Mouse (Mus musculus) stomach, postnatal 0 days (tissue): Measurements from ENCODE around the gene Nap1l5. TPM values are rescaled to one million over a fixed set of nuclear protein-coding genes. Genes with fewer than 3 reads are reported as not detected.

Experiments
- ATAC-seq: fragments of 200-750 bp; cut with Nextera tagmentation; 2 replicates; pipeline ENCODE4 v1.8.0; 2017; ENCODE audit not compliant: low FRiP score, low TSS enrichment
- DNase-seq: peaks from one replicate; pipeline ENCODE4 v3.0.0-alpha.2; 2016; ENCODE audit warnings: low spot score
- H3K27ac ChIP-seq: fragments of 300-500 bp; sonication (generic); replicated peaks from 2 replicates; pipeline ENCODE4 v1.5.1; 2014; ENCODE audit warnings: mild to moderate bottlenecking, control low read depth
- H3K27me3 ChIP-seq: fragments of 300-500 bp; sonication (generic); 2 replicates; pipeline ENCODE4 v1.6.1; 2014; ENCODE audit warnings: low read length; ENCODE audit not compliant: control insufficient read depth, insufficient read depth
- H3K36me3 ChIP-seq: fragments of 300-500 bp; sonication (generic); 2 replicates; pipeline ENCODE4 v1.6.1; 2014; ENCODE audit warnings: low read length, mixed read lengths; ENCODE audit not compliant: control insufficient read depth, insufficient read depth
- H3K4me1 ChIP-seq: fragments of 300-500 bp; sonication (generic); replicated peaks from 2 replicates; pipeline ENCODE4 v1.6.1; 2014; ENCODE audit warnings: antibody characterized with exemption; ENCODE audit not compliant: control insufficient read depth, insufficient read depth
- H3K4me2 ChIP-seq: fragments of 300-500 bp; sonication (generic); replicated peaks from 2 replicates; pipeline ENCODE4 v1.6.1; 2014; ENCODE audit warnings: low read depth, mild to moderate bottlenecking, control low read depth, moderate library complexity
- H3K4me3 ChIP-seq: fragments of 300-500 bp; sonication (generic); 2 replicates; pipeline ENCODE4 v1.5.1; 2014; ENCODE audit warnings: low read depth, low read length, control low read depth
- H3K9ac ChIP-seq: fragments of 300-500 bp; sonication (generic); 2 replicates; pipeline ENCODE4 v1.6.1; 2014; ENCODE audit warnings: mild to moderate bottlenecking, low read length, control low read depth, mixed read lengths
- H3K9me3 ChIP-seq: fragments of 300-500 bp; sonication (generic); 2 replicates; pipeline ENCODE4 v1.6.1; 2016; ENCODE audit warnings: low read length; ENCODE audit not compliant: control insufficient read depth
- CTCF ChIP-seq: IDR thresholded peaks from 2 replicates; pipeline ENCODE4 v1.5.1; 2016; ENCODE audit warnings: antibody characterized with exemption, low read depth, mild to moderate bottlenecking, moderate library complexity
- EP300 ChIP-seq: optimal IDR thresholded peaks from 2 replicates; pipeline ENCODE3; 2016; ENCODE audit warnings: antibody characterized with exemption
- WGBS: fragments of 180-500 bp; shearing (Covaris S2); extraction: QIAGEN DNeasy Blood & Tissue Kit; methylation state at CpG from one replicate; pipeline ENCODE4 v1.1.7; 2014; 5-methylcytosine and 5-hydroxymethylcytosine counted together
- polyA plus RNA-seq: library from polyadenylated mRNA; unstranded; fragments of >200 nt; fragmentation: Nextera tagmentation; extraction: Ambion mirVana; gene quantifications from 2 replicates; pipeline ENCODE4 v1.2.1, GENCODE M21; 2015

Gene Nap1l5
- polyA plus RNA-seq, 1 experiment from 2014 or later: 7.5 TPM

GRCm38 (mm10) chr6:58929911-58930431, 23.1 kb upstream of the Nap1l5 start:
- H3K4me3 ChIP-seq: no peak overlapping the region
- no peaks in the 10 kb centered on the region for H3K9me3 ChIP-seq
- WGBS: 75% methylated on average over 9 of the region's 9 CpGs
- H3K9ac ChIP-seq: no peak overlapping the region
- no peaks in the 10 kb centered on the region for H3K36me3 ChIP-seq
- H3K4me1 ChIP-seq: no peaks in the 10 kb centered on the region
- no peak for TF ChIP-seq EP300
- no peak for TF ChIP-seq CTCF
- H3K27ac ChIP-seq: no peak overlapping the region
- H3K4me2 ChIP-seq: no peak overlapping the region
- no peak for ATAC-seq
- no peak for DNase-seq
- no peaks in the 10 kb centered on the region for H3K27me3 ChIP-seq

- 71% methylated on average over 2 of the region's 2 CpGs for WGBS
- no peak for DNase-seq
- no peak overlapping the region for H3K9ac ChIP-seq
These were observed 21.0 kb upstream of the Nap1l5 start for GRCm38 (mm10) chr6:58927881-58928280.

GRCm38 (mm10) chr6:58922511-58922910, 15.6 kb upstream of the Nap1l5 start:
- H3K4me1 ChIP-seq: no peaks in the 10 kb centered on the region
- no peaks in the 10 kb centered on the region for H3K9me3 ChIP-seq
- no peak overlapping the region for H3K4me2 ChIP-seq
- no peak overlapping the region for H3K4me3 ChIP-seq
- TF ChIP-seq EP300 (no peak), CTCF (no peak)
- H3K36me3 ChIP-seq: peaks cover 4% of the 10 kb centered on the region; the same call in 1 of the 2 replicates
- WGBS: 68% methylated on average over 5 of the region's 5 CpGs
- DNase-seq (no peak), ATAC-seq (no peak)
- no peak overlapping the region for H3K9ac ChIP-seq
- H3K27me3 ChIP-seq: no peaks in the 10 kb centered on the region
- H3K27ac ChIP-seq: no peak overlapping the region

More at GRCm38 (mm10) chr6:58927881-58928280, 21.0 kb upstream of the Nap1l5 start:
- Histone ChIP-seq H3K36me3 (no peaks in the 10 kb centered on the region), H3K4me1 (no peaks in the 10 kb centered on the region), H3K9me3 (no peaks in the 10 kb centered on the region), H3K4me2 (no peak overlapping the region), H3K27ac (no peak overlapping the region), H3K27me3 (no peaks in the 10 kb centered on the region), H3K4me3 (no peak overlapping the region)
- TF ChIP-seq CTCF (no peak), EP300 (no peak)
- no peak for ATAC-seq

GRCm38 (mm10) chr6:58921623-58922022, 14.7 kb upstream of the Nap1l5 start:
- 41% methylated on average over 3 of the region's 3 CpGs for WGBS
- DNase-seq (no peak), ATAC-seq (no peak)

GRCm38 (mm10) chr6:58920735-58921134, 13.9 kb upstream of the Nap1l5 start:
- TF ChIP-seq CTCF (no peak), EP300 (no peak)
- Histone ChIP-seq H3K27ac (no peak overlapping the region), H3K4me2 (no peak overlapping the region), H3K9ac (no peak overlapping the region), H3K9me3 (no peaks in the 10 kb centered on the region), H3K4me3 (no peak overlapping the region), H3K27me3 (no peaks in the 10 kb centered on the region), H3K4me1 (no peaks in the 10 kb centered on the region), H3K36me3 (peaks cover 4% of the 10 kb centered on the region; the same call in 1 of the 2 replicates)
- ATAC-seq (no peak), DNase-seq (no peak)
- WGBS: 79% methylated on average over 6 of the region's 6 CpGs

More at GRCm38 (mm10) chr6:58921623-58922022, 14.7 kb upstream of the Nap1l5 start:
- Histone ChIP-seq H3K4me1 (no peaks in the 10 kb centered on the region), H3K9ac (no peak overlapping the region), H3K4me3 (no peak overlapping the region), H3K9me3 (no peaks in the 10 kb centered on the region), H3K36me3 (peaks cover 4% of the 10 kb centered on the region; the same call in 1 of the 2 replicates), H3K27ac (no peak overlapping the region), H3K27me3 (no peaks in the 10 kb centered on the region), H3K4me2 (no peak overlapping the region)
- TF ChIP-seq CTCF (peak; percentile 65), EP300 (no peak)

- no peak overlapping the region for H3K4me3 ChIP-seq
- no peaks in the 10 kb centered on the region for H3K9me3 ChIP-seq
- H3K4me1 ChIP-seq: no peaks in the 10 kb centered on the region
- H3K27ac ChIP-seq: no peak overlapping the region
- no peaks in the 10 kb centered on the region for H3K27me3 ChIP-seq
- no peak overlapping the region for H3K9ac ChIP-seq
- 82% methylated on average over 5 of the region's 5 CpGs for WGBS
- H3K4me2 ChIP-seq: no peak overlapping the region
- no peak for TF ChIP-seq CTCF
- no peak for TF ChIP-seq EP300
- DNase-seq (no peak), ATAC-seq (no peak)
- H3K36me3 ChIP-seq: peaks cover 4% of the 10 kb centered on the region; the same call in 1 of the 2 replicates
These were observed 9.6 kb upstream of the Nap1l5 start for GRCm38 (mm10) chr6:58916498-58916897.
